Mouse (Mus musculus): ENCODE measurements at regions not wholly inside any gene's neighbourhood (a gene's known extent, or its start where the extent isn't known, plus 50 kb on each side); places are given as distances from the start of the nearest gene placed in this dataset.
"Not testable (repeated sequence)": the region's sequence is repeated elsewhere in the genome, so short reads cannot be mapped to it uniquely, and the experiment has no call there.

DNA sequence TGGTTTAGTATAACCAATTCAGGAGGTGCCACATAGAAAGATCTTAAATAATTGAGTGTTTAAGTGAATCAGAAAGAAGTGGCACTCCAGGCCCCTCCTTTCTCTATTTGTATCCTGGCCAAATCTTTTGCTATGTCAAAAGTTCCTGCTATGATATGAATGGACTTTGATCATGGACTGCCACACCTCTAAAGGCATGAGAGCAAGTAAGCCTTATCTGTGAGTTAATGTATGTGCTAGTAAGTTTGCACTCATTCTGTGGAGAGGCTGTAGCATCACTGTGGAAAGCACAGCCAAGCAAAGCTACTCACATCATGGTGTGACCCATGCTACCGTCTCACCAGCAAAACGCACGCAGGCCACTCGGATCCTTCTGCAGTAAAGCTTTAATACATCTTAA is 140.2 kb downstream of the Jrkl start:
- intact Hi-C loops (cut with DNase I): no loop called here
- no peak for DNase-seq (ENCODE audit: low spot score in 2 of 2)

DNA sequence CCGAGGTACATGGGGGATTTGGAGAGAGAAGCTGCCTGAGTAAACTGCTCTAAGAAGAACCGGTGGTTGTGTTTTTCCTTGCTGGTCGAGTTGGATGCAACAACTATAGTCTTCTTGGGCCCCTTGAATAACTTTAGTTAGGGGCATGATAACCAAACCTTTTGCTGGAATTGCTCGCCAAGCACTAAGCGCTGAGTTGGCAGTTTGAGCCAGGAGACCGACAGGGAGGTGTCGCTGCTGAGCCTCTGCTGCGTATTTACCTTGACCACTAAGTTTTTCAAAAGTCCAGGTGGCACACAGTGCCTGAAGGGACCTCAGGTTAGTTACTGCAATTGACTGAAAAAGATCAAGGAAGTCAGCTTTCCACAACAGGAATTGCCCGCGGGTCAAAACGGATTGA is 162.0 kb downstream of the Jrkl start:
- intact Hi-C loops (cut with DNase I): no loop called here
- no peak for DNase-seq (ENCODE audit: low spot score in 2 of 2)

DNA sequence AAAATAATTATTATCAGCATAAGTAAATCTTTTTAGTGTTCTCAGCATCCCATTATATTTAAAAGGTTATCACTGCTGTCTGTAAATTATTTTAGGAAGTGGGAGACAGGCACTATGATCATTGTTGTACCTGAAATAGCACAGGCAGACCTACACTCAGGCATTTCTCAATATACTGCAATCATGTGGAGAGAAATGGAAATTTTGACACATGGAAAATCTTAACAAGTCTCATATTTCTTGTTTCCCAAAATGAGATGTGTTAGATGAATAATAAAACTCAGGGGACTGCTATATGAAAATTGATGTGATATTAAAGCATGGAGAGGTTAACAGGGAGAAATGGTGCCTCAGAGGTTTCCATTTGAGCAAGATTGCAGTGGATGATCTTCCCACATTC is 196.6 kb downstream of the Jrkl start:
- intact Hi-C loops (cut with DNase I): no loop called here
- no peak for DNase-seq (ENCODE audit: low spot score in 2 of 2)

DNA sequence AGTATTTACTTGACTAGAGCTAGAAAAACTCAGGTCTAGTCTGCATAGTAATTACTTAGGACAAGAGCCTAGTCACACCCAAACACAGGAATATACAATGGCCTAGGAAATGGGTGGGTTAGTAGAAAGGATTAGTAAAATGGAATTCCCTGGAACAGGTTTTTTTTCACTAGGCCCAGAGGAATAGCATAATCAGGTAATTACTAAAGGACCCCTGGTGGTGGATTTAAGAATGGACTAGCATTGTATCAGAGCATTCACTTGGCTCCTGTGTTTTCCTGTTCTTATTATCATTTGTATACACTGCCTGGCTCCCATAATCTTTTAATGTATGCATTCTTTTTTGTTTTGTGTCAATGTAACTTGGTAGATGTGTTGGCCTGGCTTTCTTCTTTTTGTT is 226.6 kb downstream of the Jrkl start:
- intact Hi-C loops (cut with DNase I): no loop called here
- DNase-seq (ENCODE audit: low spot score in 2 of 2): no peak

DNA sequence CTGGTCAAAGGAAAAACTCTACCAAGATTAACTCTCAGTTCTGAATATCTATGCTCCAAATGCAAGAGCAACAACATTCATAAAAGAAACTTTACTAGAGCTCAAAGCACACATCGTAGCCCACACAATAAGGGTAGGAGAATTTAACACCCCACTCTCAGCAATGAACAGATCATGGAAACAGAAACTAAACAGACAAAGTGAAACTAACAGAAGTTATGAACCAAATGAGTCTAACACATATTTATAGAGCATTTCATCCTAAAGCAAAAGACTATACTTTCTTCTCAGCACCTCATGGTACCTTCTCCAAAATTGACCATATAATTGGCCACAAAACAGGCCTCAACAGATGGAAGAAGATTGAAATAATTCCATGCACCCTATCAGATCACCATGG is 262.4 kb downstream of the Jrkl start:
- intact Hi-C loops (cut with DNase I): not testable (repeated sequence)

DNA sequence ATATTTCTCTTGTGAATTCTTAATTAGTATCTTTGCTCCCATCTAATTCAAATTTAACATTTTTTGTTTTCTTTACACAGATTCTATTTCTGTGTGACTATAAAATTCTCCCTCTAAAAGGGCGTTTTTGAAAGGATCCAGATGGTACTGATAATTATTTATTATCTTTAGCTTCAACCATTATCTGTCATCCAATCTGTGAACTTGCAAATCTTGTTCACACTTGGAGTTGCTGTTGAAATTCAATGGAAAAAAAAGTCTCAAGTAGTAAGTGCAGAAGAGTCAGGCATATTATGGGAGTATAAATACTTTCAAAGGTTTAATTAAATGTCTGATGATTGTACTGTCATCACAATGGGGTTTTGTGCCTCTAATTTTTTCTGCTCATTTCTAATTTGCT is 272.6 kb downstream of the Jrkl start:
- intact Hi-C loops (cut with DNase I): no loop called here
- no peak for DNase-seq (ENCODE audit: low spot score in 2 of 2)

More for the DNA sequence above, 262.4 kb downstream of the Jrkl start:
- not testable (repeated sequence) for DNase-seq (ENCODE audit: low spot score in 2 of 2)

DNA sequence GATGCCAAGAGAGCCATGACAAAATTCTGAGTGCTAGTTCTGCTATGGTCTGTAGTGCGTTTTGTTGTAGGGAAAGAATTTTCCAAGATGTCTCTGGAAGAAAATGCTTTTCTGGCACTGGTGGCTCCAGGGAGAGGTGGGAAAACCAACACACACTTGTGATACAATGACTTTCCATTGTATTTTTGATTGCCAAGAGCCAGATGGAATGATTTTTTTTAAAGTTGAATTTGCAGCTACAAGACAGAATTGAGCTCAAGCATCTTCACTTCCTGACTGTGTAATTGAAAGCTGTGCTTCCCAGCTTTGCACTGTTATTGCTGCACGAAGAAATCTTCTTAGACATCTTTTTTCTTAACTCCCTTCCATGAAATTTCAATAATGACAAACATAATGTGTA is 285.3 kb downstream of the Jrkl start:
- intact Hi-C loops (cut with DNase I): no loop called here
- no peak for DNase-seq (ENCODE audit: low spot score in 2 of 2)

DNA sequence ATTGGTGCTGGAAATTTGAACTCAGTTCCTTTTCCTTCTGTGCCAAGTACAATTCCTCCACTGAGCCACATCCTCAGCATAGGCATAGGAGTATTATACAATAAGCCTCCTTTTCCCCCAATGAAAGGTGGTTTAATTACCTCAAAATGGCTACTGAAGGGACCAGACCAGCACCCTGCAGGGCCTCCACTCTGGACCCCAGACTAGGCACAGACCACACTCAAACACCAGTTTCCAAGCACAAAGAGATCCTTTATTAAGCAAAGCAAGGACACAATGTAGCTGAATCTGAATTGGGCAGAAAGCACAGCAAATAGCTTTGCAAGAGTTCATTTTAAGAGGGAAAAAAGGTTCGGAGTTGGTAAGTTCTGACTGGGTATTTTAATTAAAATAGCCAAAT is 299.5 kb downstream of the Jrkl start:
- intact Hi-C loops (cut with DNase I): no loop called here
- no peak for DNase-seq (ENCODE audit: low spot score in 2 of 2)

DNA sequence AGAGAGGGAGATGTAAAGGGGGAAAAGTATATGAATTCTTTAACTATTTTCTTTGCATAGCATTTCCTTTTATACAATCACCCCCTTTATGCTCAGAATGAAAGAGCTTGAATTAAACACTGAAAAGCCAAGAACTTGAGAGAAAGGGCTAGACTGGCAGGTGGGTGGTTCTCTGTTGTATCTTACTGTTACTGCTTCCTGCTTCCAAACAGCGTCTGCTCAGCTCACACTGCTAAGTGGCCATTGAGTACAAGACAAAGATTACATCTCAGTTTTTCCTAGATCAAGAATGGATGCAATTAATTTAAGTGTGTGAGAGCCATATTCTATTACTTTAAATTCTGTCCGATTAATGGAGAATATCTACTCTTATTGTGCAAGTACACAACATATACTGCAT is 300.2 kb downstream of the Jrkl start:
- no peak for DNase-seq (ENCODE audit: low spot score in 2 of 2)
- intact Hi-C loops (cut with DNase I): no loop called here

DNA sequence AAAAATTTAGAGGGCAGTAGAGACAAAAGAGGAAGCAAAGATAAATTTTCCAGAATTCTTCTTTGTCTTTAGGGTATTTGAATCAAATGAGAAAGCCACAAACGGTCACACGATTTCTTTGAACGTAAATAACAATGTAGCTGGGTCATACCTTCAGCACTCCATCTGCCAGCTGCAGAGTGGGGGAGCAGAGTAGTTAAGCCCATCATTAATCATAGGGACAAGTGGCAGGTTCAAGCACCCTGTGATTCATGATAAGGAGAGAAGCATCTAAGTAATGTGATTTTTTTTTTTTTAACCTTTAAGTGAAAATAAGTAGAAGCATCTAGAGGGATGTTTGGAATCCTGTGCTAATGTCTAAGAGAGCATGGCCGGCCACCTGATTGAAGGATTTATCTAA is 300.6 kb downstream of the Jrkl start:
- DNase-seq (ENCODE audit: low spot score in 2 of 2): no peak
- intact Hi-C loops (cut with DNase I): no loop called here

DNA sequence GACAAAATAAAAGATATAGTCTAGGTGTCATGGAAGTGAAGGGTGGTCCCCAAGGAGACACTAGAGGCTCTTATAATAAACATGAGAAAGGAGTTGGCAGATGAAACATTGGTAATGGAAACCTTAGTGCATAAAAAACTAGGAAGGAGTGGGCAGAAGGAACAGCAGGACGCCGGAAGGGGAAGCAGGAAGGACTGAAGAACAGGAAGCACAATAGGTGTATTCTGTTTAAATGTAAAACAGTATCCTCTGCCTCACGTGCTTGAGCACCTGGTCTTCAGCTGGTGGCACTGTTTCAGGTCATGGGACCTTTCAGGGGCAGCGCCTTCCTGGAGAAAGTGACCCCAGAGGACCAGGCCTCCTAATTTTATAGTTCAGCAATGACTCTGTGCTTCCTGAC is 310.6 kb downstream of the Jrkl start:
- intact Hi-C loops (cut with DNase I): no loop called here

DNA sequence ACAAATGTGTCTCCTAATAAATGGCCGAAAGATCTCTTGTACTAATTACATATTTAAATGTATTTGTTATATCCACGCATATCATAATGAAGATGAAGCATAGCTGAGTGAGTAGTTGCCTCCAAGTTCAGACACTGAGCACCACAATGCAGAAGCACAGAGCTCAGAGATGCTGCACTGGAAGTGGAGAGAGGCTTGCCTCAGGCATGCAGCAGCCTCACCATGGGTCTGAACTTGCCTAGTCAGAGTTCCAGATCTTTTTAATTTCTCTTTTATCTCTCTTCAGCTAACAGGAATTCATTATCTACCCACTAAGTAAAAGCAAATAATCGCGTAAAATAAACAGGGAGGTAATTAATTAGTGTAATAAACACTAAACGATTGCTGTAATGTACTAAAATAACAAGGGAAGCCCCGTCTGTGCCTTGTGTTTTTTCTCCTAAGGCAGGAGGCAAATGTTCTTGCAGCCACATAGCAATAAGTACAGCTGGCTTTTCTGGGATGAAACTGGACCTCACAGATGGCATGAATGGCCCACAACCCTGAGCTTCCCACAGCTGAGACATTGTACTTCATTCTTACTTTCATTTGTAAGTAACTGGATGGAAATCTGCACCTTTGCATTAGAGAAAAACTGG is 320.0 kb downstream of the Jrkl start:
- DNase-seq (ENCODE audit: low spot score in 2 of 2): no peak
- intact Hi-C loops (cut with DNase I): no loop called here

More for the DNA sequence above, 310.6 kb downstream of the Jrkl start:
- no peak for DNase-seq (ENCODE audit: low spot score in 2 of 2)

DNA sequence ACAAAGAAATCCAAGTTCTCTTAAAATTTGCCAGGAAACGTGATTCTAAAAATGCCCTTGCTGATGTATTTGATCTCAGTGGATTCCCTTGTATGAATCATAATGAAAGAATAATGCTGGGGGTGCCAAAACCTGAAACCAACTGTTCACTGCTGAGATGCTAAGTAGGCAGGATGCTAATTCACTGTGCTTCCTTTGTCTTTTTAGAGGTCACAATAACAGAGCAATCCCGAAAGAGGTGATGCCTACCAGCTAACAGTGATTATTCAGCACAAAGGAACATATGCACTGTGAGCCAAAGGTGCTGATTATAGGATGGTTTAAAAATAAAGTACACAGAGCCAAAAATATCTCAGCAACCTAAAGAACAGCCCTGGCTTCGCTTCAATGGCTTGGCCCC is 344.9 kb downstream of the Jrkl start:
- no peak for DNase-seq (ENCODE audit: low spot score in 2 of 2)

DNA sequence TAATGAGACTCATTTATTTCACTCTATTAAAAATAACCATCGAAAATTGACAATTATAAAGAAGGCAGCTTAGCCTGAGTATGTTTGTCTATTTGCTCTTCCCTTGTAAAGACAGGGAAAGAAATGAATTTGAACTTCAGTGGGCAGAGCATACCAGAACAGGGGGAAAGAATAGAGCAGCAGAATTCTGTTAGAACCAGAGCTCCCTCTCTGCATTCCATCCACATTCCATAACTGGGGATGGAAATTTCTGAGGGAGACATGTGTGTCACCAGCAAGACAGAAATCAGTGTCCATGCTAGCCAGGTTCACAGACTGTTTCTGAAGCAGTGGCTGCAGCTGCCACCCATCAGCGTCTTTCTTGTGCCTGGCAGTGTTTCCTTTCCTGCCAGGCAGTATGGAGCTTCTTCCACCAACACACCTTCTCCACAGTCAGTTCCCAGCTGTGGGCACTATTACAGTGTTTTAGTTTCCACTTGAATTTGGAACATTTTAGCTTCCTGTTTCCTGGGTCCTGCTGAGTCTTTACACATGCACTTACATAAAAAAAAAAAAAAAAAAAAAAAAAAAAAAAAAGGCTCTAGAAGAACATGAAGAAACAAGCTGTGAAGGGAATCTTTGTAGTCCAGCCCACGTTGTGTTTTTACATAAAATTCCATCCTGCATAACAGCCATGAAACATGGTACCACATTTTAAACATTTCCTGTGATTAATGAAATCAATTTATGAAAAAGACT is 365.7 kb downstream of the Jrkl start:
- intact Hi-C loops (cut with DNase I): loop anchor here (10.0 kb wide), 2 partner anchors 315 to 725 kb away; no protein-coding TSS in a partner anchor
- no peak for DNase-seq (ENCODE audit: low spot score in 2 of 2)

More for the DNA sequence above, 344.9 kb downstream of the Jrkl start:
- intact Hi-C loops (cut with DNase I): no loop called here

DNA sequence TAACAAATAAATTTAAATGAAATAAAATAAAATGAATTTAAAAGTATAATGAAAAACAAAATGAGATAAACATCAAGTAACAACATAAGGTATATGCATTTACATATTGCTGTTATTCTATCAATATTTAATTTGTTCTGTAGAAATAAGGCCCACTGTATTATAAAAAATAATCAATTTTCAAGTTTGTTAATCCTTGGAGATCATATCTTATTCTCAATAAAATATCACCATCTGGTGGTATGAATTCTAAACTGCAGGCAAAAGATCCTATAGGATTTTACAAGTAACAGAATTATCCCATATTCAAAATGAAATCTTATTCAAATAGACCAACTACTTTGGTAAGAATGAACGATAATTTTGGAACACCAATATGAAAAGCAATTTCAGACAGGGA is 369.1 kb downstream of the Jrkl start:
- no peak for DNase-seq (ENCODE audit: low spot score in 2 of 2)
- intact Hi-C loops (cut with DNase I): loop anchor here (2.0 to 10.0 kb wide), 3 partner anchors 318 to 1968 kb away; no protein-coding TSS in a partner anchor

DNA sequence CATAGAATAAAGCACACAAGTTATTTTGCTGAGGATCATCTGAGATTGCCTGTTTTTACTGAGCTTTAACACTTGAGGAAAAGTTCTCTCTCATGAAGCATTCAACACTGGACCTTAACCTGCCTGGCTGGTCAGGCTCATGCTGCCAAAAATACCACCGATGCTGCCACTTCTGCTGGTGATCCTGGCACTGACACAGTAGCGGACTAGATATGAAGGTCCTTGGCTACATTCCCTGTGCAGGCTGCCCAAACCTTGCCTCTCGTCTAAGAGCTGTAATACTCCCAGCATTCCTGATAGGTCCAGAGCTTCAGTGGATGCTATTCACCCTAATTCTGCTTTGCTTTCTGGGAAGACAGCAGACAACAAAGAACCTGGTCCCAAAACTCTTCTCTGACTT is 374.7 kb downstream of the Jrkl start:
- intact Hi-C loops (cut with DNase I): loop anchor here (10.0 kb wide), 2 partner anchors 324 to 716 kb away; no protein-coding TSS in a partner anchor

More for the DNA sequence above, 374.7 kb downstream of the Jrkl start:
- no peak for DNase-seq (ENCODE audit: low spot score in 2 of 2)

Measured in left cerebral cortex, postnatal 36 days (tissue).